Mouse (Mus musculus) liver, embryonic 11.5 days (tissue): ENCODE measurements at regions not wholly inside any gene's neighbourhood (a gene's known extent, or its start where the extent isn't known, plus 50 kb on each side); places are given as distances from the start of the nearest gene placed in this dataset.
"Not testable (repeated sequence)": the region's sequence is repeated elsewhere in the genome, so short reads cannot be mapped to it uniquely, and the experiment has no call there.

Experiments
- ATAC-seq: fragments of 200-750 bp; cut with Nextera tagmentation; replicated peaks from 2 replicates; pipeline ENCODE4 v1.8.0; 2017; ENCODE audit warnings: moderate number of reproducible peaks, mild to moderate bottlenecking, moderate TSS enrichment, moderate library complexity; ENCODE audit not compliant: low FRiP score
- DNase-seq: peaks from one replicate; pipeline ENCODE4 v3.0.0-alpha.2; 2017; ENCODE audit warnings: low spot score
- H3K27ac ChIP-seq: fragments of 300-500 bp; sonication (generic); 2 replicates; pipeline ENCODE4 v1.5.1; 2014; ENCODE audit warnings: mild to moderate bottlenecking, low read depth, low read length, control low read depth
- H3K27me3 ChIP-seq: fragments of 300-500 bp; sonication (generic); replicated peaks from 2 replicates; pipeline ENCODE4 v1.6.1; 2014; ENCODE audit warnings: low read length, mixed read lengths; ENCODE audit not compliant: control insufficient read depth, insufficient read depth
- H3K36me3 ChIP-seq: fragments of 300-500 bp; sonication (generic); 2 replicates; pipeline ENCODE4 v1.6.1; 2014; ENCODE audit warnings: mild to moderate bottlenecking, low read length, moderate library complexity, mixed read lengths; ENCODE audit not compliant: control insufficient read depth, insufficient read depth
- H3K4me1 ChIP-seq: fragments of 300-500 bp; sonication (generic); replicated peaks from 2 replicates; pipeline ENCODE4 v1.6.1; 2014; ENCODE audit warnings: low read length, mixed read lengths; ENCODE audit not compliant: control insufficient read depth, insufficient read depth
- H3K4me2 ChIP-seq: fragments of 300-500 bp; sonication (generic); 2 replicates; pipeline ENCODE4 v1.6.1; 2014; ENCODE audit warnings: mild to moderate bottlenecking, control low read depth, moderate library complexity
- H3K4me3 ChIP-seq: fragments of 300-500 bp; sonication (generic); 2 replicates; pipeline ENCODE4 v1.5.1; 2014; ENCODE audit warnings: low read depth, low read length, control low read depth
- H3K9ac ChIP-seq: fragments of 300-500 bp; sonication (generic); 2 replicates; pipeline ENCODE4 v1.6.1; 2014; ENCODE audit warnings: low read depth, low read length, control low read depth
- H3K9me3 ChIP-seq: fragments of 300-500 bp; sonication (generic); 2 replicates; pipeline ENCODE4 v1.6.1; 2016; ENCODE audit warnings: low read length, inconsistent platforms, mixed read lengths; ENCODE audit not compliant: control insufficient read depth
- WGBS: fragments of 180-500 bp; shearing (Covaris S2); extraction: QIAGEN DNeasy Blood & Tissue Kit; methylation state at CpG from one replicate; pipeline ENCODE4 v1.1.7; 2014; 5-methylcytosine and 5-hydroxymethylcytosine counted together

DNA sequence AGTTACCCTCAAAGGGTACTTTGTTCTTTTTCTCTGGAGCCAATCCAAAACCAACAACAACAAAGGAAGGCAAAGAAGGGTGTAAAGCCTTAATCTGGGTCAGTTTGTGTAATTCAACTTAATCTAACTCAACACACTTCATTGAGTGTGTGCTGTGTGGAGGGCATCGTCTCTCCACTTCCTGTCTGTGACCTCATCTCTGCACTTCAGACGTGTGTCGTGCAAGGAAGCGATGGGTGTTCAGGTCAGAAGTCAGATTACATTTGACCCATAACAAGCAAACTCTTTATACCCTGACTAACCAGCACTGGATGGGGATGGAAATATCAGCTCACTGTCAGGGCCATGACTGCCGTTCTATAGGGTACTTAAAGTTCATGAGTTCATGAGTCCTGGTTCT lies 138.0 kb upstream of the Sox5 start:
- WGBS = 21% methylated on average over 5 of the region's 5 CpGs
- no peak overlapping the region for H3K9ac ChIP-seq
- H3K4me2 ChIP-seq = no peak overlapping the region
- no peaks in the 10 kb centered on the region for H3K9me3 ChIP-seq
- H3K4me3 ChIP-seq = no peak overlapping the region
- no peaks in the 10 kb centered on the region for H3K27me3 ChIP-seq
- H3K36me3 ChIP-seq = no peaks in the 10 kb centered on the region
- no peaks in the 10 kb centered on the region for H3K4me1 ChIP-seq
- no peak; the same call in 1 of the 2 replicates for ATAC-seq
- no peak overlapping the region for H3K27ac ChIP-seq
- no peak for DNase-seq

DNA sequence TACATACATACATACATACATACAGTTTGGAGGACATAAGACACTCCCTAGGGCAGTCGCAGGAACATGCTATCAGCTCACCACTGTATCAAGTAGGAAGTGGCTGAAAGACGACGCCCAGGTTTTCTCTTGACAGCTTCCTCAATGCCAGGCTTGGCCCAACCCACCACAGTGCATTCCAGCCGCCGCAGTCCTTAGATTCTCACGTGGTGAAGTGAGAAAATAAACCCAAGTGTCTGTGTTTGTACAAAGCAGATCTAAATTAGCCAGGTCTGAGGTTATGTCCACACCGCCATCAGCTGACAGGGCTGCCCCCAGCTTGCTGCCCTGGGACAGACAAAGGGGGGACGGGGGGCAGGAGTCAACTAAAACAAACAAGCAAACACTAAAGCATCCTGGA lies 135.4 kb upstream of the Sox5 start:
- peak; percentile 36 for DNase-seq
- H3K4me3 ChIP-seq = no peak overlapping the region
- no peaks in the 10 kb centered on the region for H3K27me3 ChIP-seq
- no peak overlapping the region for H3K4me2 ChIP-seq
- no peak overlapping the region for H3K9ac ChIP-seq
- H3K27ac ChIP-seq = no peak overlapping the region
- H3K9me3 ChIP-seq = no peaks in the 10 kb centered on the region
- 17% methylated on average over 8 of the region's 8 CpGs for WGBS
- H3K4me1 ChIP-seq = no peaks in the 10 kb centered on the region
- H3K36me3 ChIP-seq = no peaks in the 10 kb centered on the region
- ATAC-seq = peak; percentile 59; the same call in 1 of the 2 replicates

DNA sequence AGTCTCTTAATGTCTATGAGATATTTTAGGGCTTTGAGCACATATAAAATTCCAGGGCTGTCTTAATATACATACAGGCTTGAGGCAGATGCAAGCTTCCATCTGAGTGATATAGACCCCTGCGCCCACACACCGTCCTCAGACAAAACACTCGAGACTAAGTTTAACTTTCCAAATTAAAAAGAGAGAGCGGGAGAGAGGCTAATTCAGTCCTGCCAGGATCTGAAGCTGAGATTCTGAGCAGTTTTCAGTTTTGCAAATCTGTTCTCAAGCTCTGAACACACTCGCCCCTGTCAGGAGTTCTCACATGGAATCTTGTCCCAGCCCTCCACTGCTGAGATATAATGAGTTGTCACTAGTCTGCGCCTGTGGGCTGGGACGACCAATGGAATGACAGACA lies 130.0 kb upstream of the Sox5 start:
- no peaks in the 10 kb centered on the region for H3K9me3 ChIP-seq
- 81% methylated on average over 7 of the region's 7 CpGs for WGBS
- H3K4me3 ChIP-seq = no peak overlapping the region
- ATAC-seq (no peak), DNase-seq (no peak)
- no peak overlapping the region for H3K4me2 ChIP-seq
- no peaks in the 10 kb centered on the region for H3K4me1 ChIP-seq
- no peaks in the 10 kb centered on the region for H3K27me3 ChIP-seq
- H3K36me3 ChIP-seq = no peaks in the 10 kb centered on the region
- H3K27ac ChIP-seq = no peak overlapping the region
- H3K9ac ChIP-seq = no peak overlapping the region

DNA sequence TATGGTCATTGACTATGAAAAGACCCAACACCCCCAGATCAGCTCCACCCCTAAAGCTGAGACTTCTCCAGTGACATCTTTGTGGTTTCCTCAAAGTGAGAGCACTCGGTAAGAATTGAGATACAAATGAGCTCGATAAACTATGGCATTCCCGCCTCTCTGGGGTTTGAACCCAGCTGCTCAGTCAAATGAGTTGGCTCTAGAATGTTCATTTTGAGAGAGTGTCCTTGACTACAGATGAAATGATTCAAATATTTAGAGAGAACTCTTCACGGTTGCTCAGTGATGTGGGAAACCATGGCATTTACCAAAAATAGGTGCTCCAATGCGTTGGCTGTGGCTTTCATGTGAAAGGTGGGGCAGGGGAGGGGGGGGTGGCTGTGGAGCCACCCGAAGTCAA lies 128.6 kb upstream of the Sox5 start:
- WGBS = 59% methylated on average over 6 of the region's 6 CpGs
- Histone ChIP-seq H3K9me3 (no peaks in the 10 kb centered on the region), H3K4me3 (no peak overlapping the region), H3K27me3 (no peaks in the 10 kb centered on the region), H3K36me3 (no peaks in the 10 kb centered on the region), H3K4me2 (no peak overlapping the region), H3K27ac (no peak overlapping the region), H3K4me1 (no peaks in the 10 kb centered on the region), H3K9ac (no peak overlapping the region)
- no peak for DNase-seq
- no peak for ATAC-seq

DNA sequence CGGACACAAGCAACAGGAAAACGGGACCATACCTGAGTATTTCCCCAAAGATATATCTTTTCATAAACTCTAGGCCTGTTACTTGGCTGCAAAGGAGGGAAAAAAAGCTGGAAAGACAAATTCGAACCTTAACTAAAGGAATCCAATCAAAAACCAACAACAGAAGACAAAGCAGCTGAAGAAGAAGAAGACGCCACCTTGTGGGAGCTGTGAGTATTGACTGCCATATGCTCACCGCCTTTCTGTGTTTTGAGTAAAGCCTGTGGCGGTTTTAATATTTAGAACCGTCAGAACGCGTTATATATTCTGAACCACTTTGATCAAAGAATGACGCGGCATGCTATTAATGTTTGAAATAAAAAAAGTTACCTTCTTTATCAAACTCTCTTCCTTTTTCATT lies 126.9 kb upstream of the Sox5 start:
- Histone ChIP-seq H3K9ac (no peak overlapping the region), H3K36me3 (no peaks in the 10 kb centered on the region), H3K27ac (no peak overlapping the region), H3K4me1 (no peaks in the 10 kb centered on the region), H3K4me3 (no peak overlapping the region), H3K4me2 (no peak overlapping the region), H3K9me3 (no peaks in the 10 kb centered on the region), H3K27me3 (no peaks in the 10 kb centered on the region)
- WGBS = 90% methylated on average over 11 of the region's 11 CpGs
- ATAC-seq (no peak), DNase-seq (no peak)

DNA sequence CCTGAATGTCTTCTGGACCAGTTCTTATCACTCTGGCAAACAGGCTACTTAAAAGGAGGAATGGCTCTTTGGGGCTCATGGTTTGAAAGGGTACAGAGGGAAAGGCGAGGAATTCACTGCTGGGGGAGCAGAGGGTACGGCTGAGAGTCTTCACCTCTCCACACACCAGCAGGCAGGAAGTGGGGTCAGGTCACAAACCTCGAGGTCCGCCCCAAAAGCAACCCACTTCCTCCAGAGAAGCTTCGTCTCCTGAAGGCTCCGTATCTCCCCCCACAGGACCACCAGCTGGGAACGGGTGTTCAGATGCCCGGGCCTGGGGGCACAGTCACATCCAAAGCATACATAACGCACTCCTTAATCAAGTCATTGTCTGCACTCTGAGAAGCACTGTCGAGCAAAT lies 121.4 kb upstream of the Sox5 start:
- ATAC-seq (no peak), DNase-seq (no peak)
- Histone ChIP-seq H3K36me3 (no peaks in the 10 kb centered on the region), H3K9ac (no peak overlapping the region), H3K9me3 (no peaks in the 10 kb centered on the region), H3K27ac (no peak overlapping the region), H3K4me2 (no peak overlapping the region), H3K4me3 (no peak overlapping the region), H3K27me3 (no peaks in the 10 kb centered on the region; the same call in 1 of the 2 replicates), H3K4me1 (peaks cover 17% of the 10 kb centered on the region)
- 33% methylated on average over 10 of the region's 10 CpGs for WGBS

DNA sequence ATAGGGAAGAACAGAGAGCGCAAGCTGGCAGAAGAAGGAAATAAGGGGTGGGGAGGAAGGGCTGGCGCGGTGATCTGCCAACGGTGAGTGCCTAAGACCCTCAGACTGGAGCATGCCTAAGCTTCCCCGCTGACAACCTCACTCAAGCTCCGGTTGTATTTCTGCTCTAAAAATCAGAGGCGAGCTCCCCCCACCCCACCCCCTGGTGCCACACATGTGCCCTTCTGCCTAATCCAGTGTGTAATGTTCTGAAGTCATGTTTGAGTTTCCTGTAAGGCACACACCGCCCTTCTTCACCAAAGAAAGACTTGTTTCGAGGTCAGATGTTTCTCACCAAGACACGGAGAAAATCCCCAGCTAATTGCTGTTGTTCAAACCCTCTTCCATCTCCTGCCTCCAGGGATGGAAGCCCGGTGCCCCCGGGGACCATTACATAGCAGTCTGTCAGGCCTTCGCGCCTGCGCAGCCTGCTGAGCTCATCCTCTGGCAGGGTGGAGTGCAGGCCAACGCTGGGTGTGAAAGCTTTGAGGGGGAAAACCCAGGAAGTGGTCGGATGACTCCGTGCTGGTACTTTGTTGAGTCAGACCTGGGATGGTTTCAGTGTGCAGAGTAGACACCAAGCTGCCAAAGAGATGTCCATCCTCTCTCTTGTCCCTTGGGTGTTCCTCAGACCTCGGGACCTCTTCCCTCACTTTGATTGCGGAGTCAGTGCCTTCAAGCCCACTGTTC lies 120.7 kb upstream of the Sox5 start:
- Histone ChIP-seq H3K36me3 (no peaks in the 10 kb centered on the region), H3K4me1 (peaks cover 17% of the 10 kb centered on the region), H3K4me3 (no peak overlapping the region), H3K27me3 (no peaks in the 10 kb centered on the region; the same call in 1 of the 2 replicates), H3K27ac (no peak overlapping the region), H3K9me3 (no peaks in the 10 kb centered on the region), H3K4me2 (peak overlapping the region; percentile 57), H3K9ac (no peak overlapping the region)
- ATAC-seq (peak; percentile 71), DNase-seq (peak; percentile 45)
- WGBS = 52% methylated on average over 20 of the region's 20 CpGs

DNA sequence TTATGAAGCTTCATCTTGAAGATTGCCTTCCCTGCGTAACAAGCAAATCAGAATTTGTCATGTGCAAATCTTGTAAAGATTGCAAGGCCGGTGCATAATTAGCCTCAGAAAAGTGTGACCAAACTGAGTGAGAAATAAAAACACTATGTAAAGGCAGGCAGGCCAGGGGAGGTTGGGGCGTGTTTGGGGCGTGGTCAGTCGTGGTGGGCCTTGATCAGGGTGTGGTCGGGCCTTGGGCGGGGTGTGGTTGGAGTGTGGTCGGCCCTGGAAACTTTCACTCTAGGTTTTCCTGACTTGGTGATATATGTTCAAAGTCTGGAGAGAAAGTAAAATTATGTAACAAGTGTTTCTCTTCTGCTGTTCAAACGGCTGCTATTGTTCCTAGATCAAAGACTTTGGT lies 120.0 kb upstream of the Sox5 start:
- WGBS = 46% methylated on average over 9 of the region's 9 CpGs
- DNase-seq (peak; percentile 53), ATAC-seq (peak; percentile 92)
- H3K4me2 ChIP-seq = peak overlapping the region; percentile 57
- no peak overlapping the region for H3K4me3 ChIP-seq
- no peak overlapping the region for H3K27ac ChIP-seq
- H3K9me3 ChIP-seq = no peaks in the 10 kb centered on the region
- no peaks in the 10 kb centered on the region; the same call in 1 of the 2 replicates for H3K27me3 ChIP-seq
- peaks cover 17% of the 10 kb centered on the region for H3K4me1 ChIP-seq
- H3K36me3 ChIP-seq = no peaks in the 10 kb centered on the region
- H3K9ac ChIP-seq = no peak overlapping the region

DNA sequence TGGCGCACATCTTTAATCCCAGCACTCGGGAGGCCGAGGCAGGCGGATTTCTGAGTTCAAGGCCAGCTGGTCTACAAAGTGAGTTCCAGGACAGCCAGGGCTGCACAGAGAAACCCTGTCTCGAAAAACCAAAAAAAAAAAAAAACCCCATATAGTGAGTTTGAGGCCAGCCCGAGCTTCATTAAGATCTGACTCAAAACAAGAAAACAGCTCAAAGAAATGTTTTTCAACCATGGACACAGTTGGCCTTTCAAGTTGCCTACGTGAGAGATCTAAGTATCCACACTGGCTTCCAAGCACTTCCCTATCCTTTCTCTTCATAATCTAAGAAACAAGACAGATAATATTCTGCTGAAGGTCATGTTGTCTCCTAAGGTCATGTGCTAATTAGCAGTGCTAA lies 119.1 kb upstream of the Sox5 start:
- not testable (repeated sequence) for ATAC-seq, DNase-seq, H3K27ac ChIP-seq, H3K27me3 ChIP-seq, H3K9me3 ChIP-seq, H3K36me3 ChIP-seq, H3K9ac ChIP-seq, H3K4me3 ChIP-seq, H3K4me2 ChIP-seq
- WGBS = 87% methylated on average over 7 of the region's 7 CpGs
- peaks cover 17% of the 10 kb centered on the region for H3K4me1 ChIP-seq
